28 mouse cellular contexts compared by ENCODE assay signal in genomic region chr10:80943701-80944100, GRCm38 (mm10). TPM values are rescaled to one million over a fixed set of nuclear protein-coding genes. Genes with fewer than 3 reads are reported as not detected.
DNase-seq lines count a peak whose midpoint lies in the region; ATAC-seq and TF ChIP-seq lines count a peak whose summit lies in the region.
"Had no signal": no experiment of that assay in that cellular context is flagged by ENCODE, and none has a peak within 500 bp of the region (broad histone marks: within the 10 kb centered on the region; RNA-seq: fewer than 3 reads in every experiment).

No protein-coding gene starts in this region.

- no peaks in the 10 kb centered on the region for H3K27me3 ChIP-seq in heart, embryonic 16.5 days (ENCODE audit: control insufficient read depth, insufficient read depth, low read length)
- no peaks in the 10 kb centered on the region for H3K27me3 ChIP-seq in lung, postnatal 0 days (replicated peaks; ENCODE audit: insufficient read depth, low read length)
- H3K27me3 ChIP-seq: embryonic facial prominence, embryonic 12.5 days; neural tube, embryonic 15.5 days had no signal

- no peak for TF ChIP-seq POLR2A in lung, adult 2 months (IDR thresholded peaks at IDR 0.05; ENCODE audit: borderline replicate concordance, extremely low read depth, low read depth, low read length)
- TF ChIP-seq POLR2A in bone marrow, adult 2 months (IDR thresholded peaks at IDR 0.05; ENCODE audit: borderline replicate concordance, control insufficient read depth, low read depth, low read length), result no peak

- WGBS in heart, embryonic 16.5 days, result 47% methylated on average over 9 of the region's 9 CpGs
- 56% methylated on average over 9 of the region's 9 CpGs for WGBS in lung, postnatal 0 days
- 71% methylated on average over 9 of the region's 9 CpGs for whole genome bisulfite sequencing in lung, adult 2 months
- WGBS in bone marrow, adult 2 months, result 79% methylated on average over 9 of the region's 9 CpGs

- intact Hi-C loops in gastrocnemius, adult 2 months (cut with DNase I), result no loop called here

- no peak for ATAC-seq in heart, embryonic 16.5 days (replicated peaks; ENCODE audit: extremely low read depth, insufficient read depth, low FRiP score)
- no peak for ATAC-seq in lung, postnatal 0 days
- ATAC-seq: activated CD4-positive, CD25-positive, alpha-beta regulatory T cell, adult 4 months; inflammation-experienced regulatory T-cells, adult 6 months; midbrain, embryonic 16.5 days had no signal

- DNase-seq in gastrocnemius, adult 2 months, result no peak
- DNase-seq in gastrocnemius, postnatal 4 days (ENCODE audit: low spot score in 2 of 2), result no peak
- DNase-seq in heart, adult 18-20 months, result no peak
- peak; percentile 7 for DNase-seq in lung, postnatal 0 days (ENCODE audit: low spot score)
- no peak for DNase-seq in lung, adult 2 months
- no peak for DNase-seq in embryo, embryonic 10.5 days (ENCODE audit: low spot score)
- DNase-seq: B cell, adult 2 months; cerebellum, adult 18-20 months; cerebellum, postnatal 14 days; gastrocnemius, postnatal 36 days; heart, postnatal 4 days; kidney, adult 8-10 months; kidney, postnatal 14 days; liver, embryonic 13.5 days; right cerebral cortex, adult 18-20 months; right cerebral cortex, postnatal 4 days; thymus, adult 2 months; thymus, postnatal 4 days had no signal

- TF ChIP-seq EP300 in lung, postnatal 0 days (IDR thresholded peaks at IDR 0.05), result no peak

- H3K4me3 ChIP-seq in gastrocnemius, adult 2 months, result no peak overlapping the region
- no peak overlapping the region for H3K4me3 ChIP-seq in heart, embryonic 16.5 days (ENCODE audit: low read length)
- H3K4me3 ChIP-seq in lung, postnatal 0 days (ENCODE audit: low read depth, low read length), result no peak overlapping the region
- H3K4me3 ChIP-seq in lung, adult 2 months (replicated peaks; ENCODE audit: extremely low read depth, low read depth, low read length), result no peak overlapping the region
- no peak overlapping the region for H3K4me3 ChIP-seq in bone marrow, adult 2 months (replicated peaks; ENCODE audit: control insufficient read depth, low read depth, low read length)
- H3K4me3 ChIP-seq: embryonic facial prominence, embryonic 12.5 days; layer of hippocampus, adult 2 months; liver, embryonic 13.5 days; neural tube, embryonic 15.5 days had no signal

- H3K9ac ChIP-seq in heart, embryonic 16.5 days (ENCODE audit: low read length), result no peak overlapping the region
- no peak overlapping the region for H3K9ac ChIP-seq in lung, postnatal 0 days (replicated peaks; ENCODE audit: low read depth)
- H3K9ac ChIP-seq: embryonic facial prominence, embryonic 12.5 days; hindbrain, embryonic 14.5 days; liver, embryonic 13.5 days; neural tube, embryonic 15.5 days had no signal

- peaks cover 64% of the 10 kb centered on the region for H3K4me1 ChIP-seq in heart, embryonic 16.5 days (ENCODE audit: control insufficient read depth, insufficient read depth, low read length)
- H3K4me1 ChIP-seq in lung, postnatal 0 days (ENCODE audit: insufficient read depth, low read depth, low read length), result peaks cover 31% of the 10 kb centered on the region
- H3K4me1 ChIP-seq in lung, adult 2 months (ENCODE audit: control insufficient read depth, insufficient read depth, low read length), result peaks cover 39% of the 10 kb centered on the region
- peaks cover 9% of the 10 kb centered on the region for H3K4me1 ChIP-seq in bone marrow, adult 2 months (ENCODE audit: control insufficient read depth, insufficient read depth, low read length)

- H3K36me3 ChIP-seq in heart, embryonic 16.5 days (ENCODE audit: control insufficient read depth, insufficient read depth), result no peaks in the 10 kb centered on the region
- no peaks in the 10 kb centered on the region for H3K36me3 ChIP-seq in lung, postnatal 0 days (ENCODE audit: insufficient read depth, low read length)
- H3K36me3 ChIP-seq: embryonic facial prominence, embryonic 12.5 days; G1E; liver, embryonic 13.5 days; neural tube, embryonic 15.5 days had no signal

- no peak overlapping the region for H3K4me2 ChIP-seq in heart, embryonic 16.5 days (ENCODE audit: low read depth, low read length)
- H3K4me2 ChIP-seq in lung, postnatal 0 days (replicated peaks; ENCODE audit: low read depth, low read length), result no peak overlapping the region
- H3K4me2 ChIP-seq: embryonic facial prominence, embryonic 12.5 days; hindbrain, embryonic 14.5 days; liver, embryonic 13.5 days; neural tube, embryonic 15.5 days had no signal

- H3K9me3 ChIP-seq in heart, embryonic 16.5 days (replicated peaks; ENCODE audit: control insufficient read depth, low read length), result no peaks in the 10 kb centered on the region
- H3K9me3 ChIP-seq in lung, postnatal 0 days (ENCODE audit: low read length), result no peaks in the 10 kb centered on the region
- H3K9me3 ChIP-seq: embryonic facial prominence, embryonic 12.5 days; G1E; liver, embryonic 13.5 days; neural tube, embryonic 15.5 days had no signal

- no peak for TF ChIP-seq CTCF in gastrocnemius, adult 2 months (IDR thresholded peaks at IDR 0.05)
- TF ChIP-seq CTCF in lung, postnatal 0 days (IDR thresholded peaks at IDR 0.05), result no peak
- TF ChIP-seq CTCF in lung, adult 2 months (IDR thresholded peaks at IDR 0.05; ENCODE audit: insufficient read depth, low read length), result no peak
- TF ChIP-seq CTCF in bone marrow, adult 2 months (IDR thresholded peaks at IDR 0.05; ENCODE audit: control insufficient read depth, insufficient read depth, low read length), result no peak

- H3K27ac ChIP-seq in gastrocnemius, adult 2 months, result peak overlapping the region; percentile 68
- peak overlapping the region; percentile 25; the same call in 1 of the 2 replicates for H3K27ac ChIP-seq in heart, embryonic 16.5 days (ENCODE audit: low read length)
- H3K27ac ChIP-seq in lung, postnatal 0 days (ENCODE audit: low read length), result no peak overlapping the region
- H3K27ac ChIP-seq in bone marrow, adult 2 months (ENCODE audit: control insufficient read depth, insufficient read depth, low read depth, low read length, poor library complexity), result peak overlapping the region; percentile 90
- H3K27ac ChIP-seq: embryonic facial prominence, embryonic 12.5 days; hindbrain, embryonic 14.5 days; layer of hippocampus, adult 2 months; liver, embryonic 13.5 days; neural tube, embryonic 15.5 days had no signal

RNA-seq across cellular contexts. Expression of gene Gadd45b, which starts 13.8 kb away (rescaled TPM):
- total RNA-seq in gastrocnemius, adult 2 months (2021), result 10 to 100 TPM; 23.6 to 28.4 TPM
- total RNA-seq in gastrocnemius, postnatal 4 days (2021), result 10 to 100 TPM; 13.5 to 16.3 TPM
- polyA plus RNA-seq in heart, embryonic 16.5 days (2015; fragmentation: Nextera tagmentation; extraction: Ambion mirVana), result 33.6 and 34.3 TPM in 2 replicates
- 10 to 100 TPM; 14.9 to 19.0 TPM for total RNA-seq in heart, adult 18-20 months (2021)
- polyA plus RNA-seq in lung, postnatal 0 days (2015; fragmentation: Nextera tagmentation; extraction: Ambion mirVana), result 131 and 145 TPM in 2 replicates
- 103 and 120 TPM in 2 replicates for polyA plus RNA-seq in lung, adult 2 months (2012; rRNA removed)
- 6.3 and 17.9 TPM in 2 replicates for polyA plus RNA-seq in bone marrow, adult 2 months (2011; ENCODE audit: insufficient read depth, insufficient read length, low replicate concordance, missing spikeins)

RNA-seq across cellular contexts. Expression of gene Lmnb2, which starts 25.7 kb away (rescaled TPM):
- total RNA-seq in gastrocnemius, adult 2 months (2021), result 1 to 10 TPM; 1.9 to 3.0 TPM
- 10 to 100 TPM; 46.8 to 50.5 TPM for total RNA-seq in gastrocnemius, postnatal 4 days (2021)
- 27.5 and 30.0 TPM in 2 replicates for polyA plus RNA-seq in heart, embryonic 16.5 days (2015; fragmentation: Nextera tagmentation; extraction: Ambion mirVana)
- total RNA-seq in heart, adult 18-20 months (2021), result 1 to 10 TPM; 4.7 to 5.8 TPM
- 6.9 and 7.3 TPM in 2 replicates for polyA plus RNA-seq in lung, postnatal 0 days (2015; fragmentation: Nextera tagmentation; extraction: Ambion mirVana)
- polyA plus RNA-seq in lung, adult 2 months (2012; rRNA removed), result 9.4 and 11.3 TPM in 2 replicates
- 10.7 and 29.8 TPM in 2 replicates for polyA plus RNA-seq in bone marrow, adult 2 months (2011; ENCODE audit: insufficient read depth, insufficient read length, low replicate concordance, missing spikeins)

RNA-seq across cellular contexts. Expression of gene Timm13, which starts 42.9 kb away (rescaled TPM):
- 100 to 1,000 TPM; 110 to 139 TPM for total RNA-seq in gastrocnemius, adult 2 months (2021)
- total RNA-seq in gastrocnemius, postnatal 4 days (2021), result 100 to 1,000 TPM; 120 to 134 TPM
- 286 and 289 TPM in 2 replicates for polyA plus RNA-seq in heart, embryonic 16.5 days (2015; fragmentation: Nextera tagmentation; extraction: Ambion mirVana)
- 100 to 1,000 TPM; 125 to 144 TPM for total RNA-seq in heart, adult 18-20 months (2021)
- polyA plus RNA-seq in lung, postnatal 0 days (2015; fragmentation: Nextera tagmentation; extraction: Ambion mirVana), result 211 and 233 TPM in 2 replicates
- 157 and 196 TPM in 2 replicates for polyA plus RNA-seq in lung, adult 2 months (2012; rRNA removed)
- polyA plus RNA-seq in bone marrow, adult 2 months (2011; ENCODE audit: insufficient read depth, insufficient read length, low replicate concordance, missing spikeins), result 78.1 and 118 TPM in 2 replicates
